ENCODE assay signal across 17 mouse cellular contexts in the genomic region with DNA sequence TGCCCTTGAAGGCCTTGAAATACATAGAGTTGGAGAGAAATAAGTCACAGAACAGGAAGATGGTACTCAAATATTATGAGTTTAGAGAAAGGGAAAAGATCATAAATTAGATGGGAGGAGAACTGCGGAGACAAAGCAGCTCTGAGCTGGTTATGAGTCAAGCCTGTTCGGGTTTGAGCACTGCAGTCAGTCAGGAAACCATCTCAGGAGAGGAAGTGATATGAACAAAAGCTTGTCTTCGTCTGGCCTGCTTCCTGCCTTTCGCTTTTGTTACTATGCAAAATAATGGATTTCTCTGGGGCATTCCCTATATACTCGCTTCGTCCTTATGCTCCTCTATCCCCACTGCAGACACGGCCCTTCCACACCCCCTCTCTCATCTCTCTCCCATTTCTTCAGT.
A peak's percentile ranks its signal among the peaks of the same experiment; 100 is the strongest.
DNase-seq lines count a peak whose midpoint lies in the region; ATAC-seq and TF ChIP-seq lines count a peak whose summit lies in the region.
"Had no signal": no experiment of that assay in that cellular context is flagged by ENCODE, and none has a peak within 500 bp of the region (broad histone marks: within the 10 kb centered on the region; RNA-seq: fewer than 3 reads in every experiment).

No protein-coding gene starts in this region.

- TF ChIP-seq CTCF in thymus, adult 2 months (IDR thresholded peaks at IDR 0.05; ENCODE audit: borderline replicate concordance, control insufficient read depth, extremely low read depth, insufficient read depth, low read length, poor library complexity) = no peak

- TF ChIP-seq POLR2A in thymus, adult 2 months (IDR thresholded peaks at IDR 0.05; ENCODE audit: control insufficient read depth, extremely low read depth, insufficient read depth, low read length, poor library complexity) = no peak

- H3K4me1 ChIP-seq in thymus, adult 2 months (replicated peaks; ENCODE audit: control insufficient read depth, insufficient read depth, low read length) = peaks cover 5% of the 10 kb centered on the region
- H3K4me1 ChIP-seq in midbrain, embryonic 10.5 days = no peaks in the 10 kb centered on the region
- H3K4me1 ChIP-seq: embryonic facial prominence, embryonic 15.5 days; forebrain, embryonic 12.5 days; hindbrain, embryonic 15.5 days; liver, embryonic 15.5 days; neural tube, embryonic 12.5 days had no signal

- no peaks in the 10 kb centered on the region for H3K36me3 ChIP-seq in thymus, adult 2 months (ENCODE audit: control insufficient read depth, insufficient read depth, low read length)
- no peaks in the 10 kb centered on the region for H3K36me3 ChIP-seq in midbrain, embryonic 10.5 days
- H3K36me3 ChIP-seq: embryonic facial prominence, embryonic 15.5 days; forebrain, embryonic 12.5 days; hindbrain, embryonic 15.5 days; liver, embryonic 15.5 days; neural tube, embryonic 12.5 days had no signal

- peak overlapping the region; percentile 38; the same call in 1 of the 2 replicates for H3K27ac ChIP-seq in thymus, adult 2 months (ENCODE audit: control insufficient read depth, insufficient read depth, low read length)
- no peak overlapping the region for H3K27ac ChIP-seq in midbrain, embryonic 10.5 days (replicated peaks)
- H3K27ac ChIP-seq: embryonic facial prominence, embryonic 15.5 days; forebrain, embryonic 12.5 days; hindbrain, embryonic 15.5 days; liver, embryonic 15.5 days; neural tube, embryonic 12.5 days had no signal

- no peak overlapping the region for H3K4me3 ChIP-seq in thymus, adult 2 months (ENCODE audit: control insufficient read depth, insufficient read depth, low read length)
- no peak overlapping the region for H3K4me3 ChIP-seq in midbrain, embryonic 10.5 days
- H3K4me3 ChIP-seq: embryonic facial prominence, embryonic 15.5 days; forebrain, embryonic 12.5 days; hindbrain, embryonic 15.5 days; liver, embryonic 15.5 days; neural tube, embryonic 12.5 days had no signal

- no peaks in the 10 kb centered on the region for H3K9me3 ChIP-seq in midbrain, embryonic 10.5 days (replicated peaks)
- H3K9me3 ChIP-seq: embryonic facial prominence, embryonic 15.5 days; forebrain, embryonic 12.5 days; hindbrain, embryonic 15.5 days; liver, embryonic 15.5 days; neural tube, embryonic 12.5 days had no signal

- no peaks in the 10 kb centered on the region for H3K27me3 ChIP-seq in thymus, adult 2 months (ENCODE audit: control insufficient read depth, insufficient read depth, low read length)
- H3K27me3 ChIP-seq in midbrain, embryonic 10.5 days (ENCODE audit: low read depth, poor library complexity, severe bottlenecking) = no peaks in the 10 kb centered on the region
- H3K27me3 ChIP-seq: embryonic facial prominence, embryonic 15.5 days; forebrain, embryonic 12.5 days; hindbrain, embryonic 15.5 days; liver, embryonic 15.5 days; neural tube, embryonic 12.5 days had no signal

- peak; percentile 4 for DNase-seq in thymus, adult 2 months
- no peak for DNase-seq in thymus, postnatal 4 days
- peak; percentile 21 for DNase-seq in ZHBTc4 (ENCODE audit: low read depth, low spot score)
- peak; percentile 7 to 9 for DNase-seq in thymus, postnatal 36 days
- no peak for DNase-seq in ovary, postnatal 36 days (ENCODE audit: low spot score)
- no peak for DNase-seq in midbrain, embryonic 10.5 days (ENCODE audit: low spot score)
- DNase-seq: adrenal gland, postnatal 25 days; cerebellum, adult 2 months; gastrocnemius, postnatal 10 days; right cerebral cortex, postnatal 14 days had no signal

- ATAC-seq in inflammation-experienced regulatory T-cells, adult 6 months = peak; percentile 52
- ATAC-seq: lung, postnatal 0 days had no signal

- WGBS in thymus, adult 2 months = 26% methylated on average over 7 of the region's 7 CpGs
- 86% methylated on average over 7 of the region's 7 CpGs for whole genome bisulfite sequencing in midbrain, embryonic 10.5 days

Comparison
In these comparisons a context has a peak if more than half of its experiments do, and no peak if none do; other contexts are left out.
1. DNase-seq: peak in thymus, adult 2 months (single experiment), ZHBTc4 (single experiment) and thymus, postnatal 36 days (2 of 2); none in thymus, postnatal 4 days (single experiment), ovary, postnatal 36 days (single experiment) and midbrain, embryonic 10.5 days (single experiment).